Mouse (Mus musculus) heart, adult 18-20 months (tissue): Measurements from ENCODE around the gene Crb2. TPM values are rescaled to one million over a fixed set of nuclear protein-coding genes. Genes with fewer than 3 reads are reported as not detected.

Experiments used
- DNase-seq, 2 experiments: peaks; one replicate each; pipeline ENCODE4 v3.0.0; 2021 to 2022; ENCODE audit warnings: mixed read lengths in 1 of 2
- total RNA-seq, 2 experiments: library from RNA; stranded (reverse); gene quantifications; 2 replicates each; pipeline ENCODE4 v1.2.3; 2021

Crb2 gene
- total RNA-seq, 2 experiments from 2014 or later = 0.57 to 0.75 TPM

DNA sequence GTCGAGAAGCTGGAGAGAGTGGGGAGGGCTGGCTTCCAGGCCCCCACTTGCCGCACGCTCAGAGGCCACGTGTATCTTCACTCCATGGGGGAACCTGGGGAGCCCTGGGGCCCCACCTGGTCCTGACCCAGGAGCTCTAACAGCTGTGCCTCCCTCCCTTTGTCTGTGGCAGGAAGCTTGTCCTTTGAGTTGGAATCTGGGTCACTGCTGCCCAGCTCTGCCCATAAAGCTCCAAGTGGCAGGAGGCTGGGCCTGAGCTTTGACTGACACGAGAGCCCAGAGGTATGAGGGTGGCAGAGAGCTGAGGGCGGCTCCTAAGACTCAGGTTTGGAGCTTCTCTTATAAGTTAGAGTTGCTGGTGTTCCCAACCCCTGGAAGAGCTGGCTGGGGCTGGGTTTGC, 23.1 kb downstream of the Crb2 start:
- peak; percentile 29 to 37 for DNase-seq

DNA sequence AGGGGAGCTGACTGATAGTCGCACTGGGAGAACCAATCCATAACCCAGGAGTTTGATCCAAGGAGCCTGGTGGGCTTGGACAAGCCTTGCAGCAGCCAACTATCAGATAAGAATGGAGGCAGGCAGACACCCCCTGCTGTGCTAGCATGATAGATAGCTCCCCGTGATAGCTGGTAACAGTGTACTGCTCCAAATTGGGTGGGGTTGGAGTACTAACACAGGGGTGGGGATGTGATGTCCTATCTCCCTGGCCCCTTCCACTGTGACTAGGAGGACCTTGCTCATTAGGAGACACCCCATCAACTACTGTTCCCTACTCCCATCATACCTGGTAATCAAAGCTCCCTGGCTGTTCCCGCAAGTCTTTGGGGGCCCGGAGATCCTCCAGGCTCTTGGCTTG, 25.6 kb downstream of the Crb2 start:
- DNase-seq = no peak

- DNase-seq = peak; percentile 59 to 76
Observed at GRCm38 (mm10) chr2:37802610-37803212, 26.7 kb downstream of the Crb2 start.

- peak in 1 of 2 experiments; percentile 21 for DNase-seq
Observed at GRCm38 (mm10) chr2:37811682-37812081, 35.6 kb downstream of the Crb2 start.

DNA sequence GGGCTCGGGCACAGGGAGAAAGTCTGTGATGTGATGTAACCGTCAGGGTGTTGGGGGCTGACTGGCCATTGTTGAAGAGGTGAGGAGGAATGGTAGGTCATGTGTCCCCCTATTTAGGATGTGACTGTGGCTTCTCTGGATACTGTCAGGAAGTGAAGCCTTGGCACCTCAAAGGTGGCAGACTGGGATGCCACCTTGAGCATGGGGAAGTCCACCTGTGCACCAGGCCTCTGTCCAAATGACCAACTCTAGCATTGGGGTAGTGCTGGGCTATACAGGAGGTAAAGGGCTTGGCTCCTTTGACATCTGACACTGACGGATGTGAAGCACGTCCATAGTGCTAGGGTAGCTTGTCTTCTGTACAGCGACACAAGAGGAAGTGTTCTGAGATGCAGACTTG, 36.4 kb downstream of the Crb2 start:
- DNase-seq = no peak

GRCm38 (mm10) chr2:37814820-37815361, 38.8 kb downstream of the Crb2 start:
- no peak for DNase-seq

DNA sequence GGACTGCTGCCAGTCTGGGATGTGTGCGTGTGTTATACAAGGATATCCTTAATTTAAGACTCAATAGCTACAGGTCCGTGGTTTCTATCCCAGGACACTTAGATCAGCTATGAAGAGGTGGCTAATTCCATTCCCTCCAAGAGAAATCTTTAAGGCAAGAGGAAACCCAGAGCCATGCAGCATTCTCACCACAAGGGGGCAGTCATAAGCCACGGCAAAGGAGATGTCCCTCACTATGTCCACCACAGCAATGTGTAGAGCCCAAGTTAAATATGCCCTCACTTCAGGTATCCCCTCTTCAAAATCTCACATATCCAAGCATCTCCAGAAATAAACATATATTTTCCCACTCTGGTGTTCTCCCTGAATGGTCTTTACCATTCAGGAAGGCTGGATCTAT, 39.6 kb downstream of the Crb2 start:
- DNase-seq = peak; percentile 55 to 89

DNA sequence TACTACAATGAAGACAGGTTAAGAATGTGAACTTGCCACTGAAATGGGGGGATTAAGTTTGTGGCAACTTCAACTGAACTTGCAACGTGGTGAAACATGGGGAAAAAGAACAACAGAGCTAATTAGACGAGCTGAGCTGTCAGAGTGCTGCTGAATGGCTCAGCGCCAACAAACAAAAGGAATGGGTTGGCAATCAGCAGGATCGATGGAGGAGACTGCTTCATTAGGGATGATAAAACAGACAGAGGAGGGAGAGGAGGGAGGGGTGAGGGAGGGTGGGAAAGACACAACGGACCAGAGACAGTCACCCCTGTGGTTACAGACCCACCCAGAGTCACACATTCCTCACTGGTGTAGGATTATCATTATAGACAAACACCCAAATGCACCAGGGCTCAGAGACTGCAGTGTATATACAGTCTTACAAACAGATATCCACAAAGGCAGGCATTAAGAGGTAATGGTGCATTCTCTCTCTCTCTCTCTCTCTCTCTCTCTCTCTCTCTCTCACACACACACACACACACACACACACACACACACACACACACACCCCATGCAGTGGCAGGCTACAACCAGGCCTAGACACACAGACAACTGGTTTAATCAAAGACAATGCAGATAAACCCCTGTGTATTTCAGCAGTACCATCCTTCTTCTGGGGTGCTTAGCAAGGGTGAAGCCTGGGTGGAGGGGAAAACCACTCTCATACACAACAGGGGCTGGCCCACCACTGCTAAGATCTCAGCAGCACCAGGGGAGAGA, 42.9 kb downstream of the Crb2 start:
- DNase-seq = no peak

- no peak for DNase-seq
Observed at GRCm38 (mm10) chr2:37819526-37820152, 43.6 kb downstream of the Crb2 start.

GRCm38 (mm10) chr2:37822122-37822521, 46.1 kb downstream of the Crb2 start:
- DNase-seq = no peak

GRCm38 (mm10) chr2:37823826-37824225, 47.8 kb downstream of the Crb2 start:
- DNase-seq = no peak

GRCm38 (mm10) chr2:37829758-37830275, 53.8 kb downstream of the Crb2 start:
- DNase-seq = no peak

DNA sequence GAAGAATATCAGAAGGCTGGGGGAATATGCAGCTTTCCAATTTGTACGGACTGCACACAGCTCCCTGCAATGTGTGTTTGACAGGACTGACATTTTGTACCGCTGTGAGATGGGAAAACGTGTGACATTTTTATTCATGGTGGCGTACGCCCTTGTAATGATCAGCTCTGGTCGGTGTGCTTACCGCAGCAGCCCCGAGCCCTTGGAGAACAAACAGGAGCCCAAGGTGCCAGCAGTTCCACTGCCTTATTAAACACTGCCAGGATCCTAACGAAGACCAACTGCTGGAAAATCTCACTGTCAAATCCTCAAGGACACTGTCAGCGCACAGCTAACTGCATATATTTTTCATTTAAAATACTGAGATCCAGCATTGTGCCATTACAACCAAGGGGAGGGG, 56.2 kb downstream of the Crb2 start:
- no peak for DNase-seq

DNA sequence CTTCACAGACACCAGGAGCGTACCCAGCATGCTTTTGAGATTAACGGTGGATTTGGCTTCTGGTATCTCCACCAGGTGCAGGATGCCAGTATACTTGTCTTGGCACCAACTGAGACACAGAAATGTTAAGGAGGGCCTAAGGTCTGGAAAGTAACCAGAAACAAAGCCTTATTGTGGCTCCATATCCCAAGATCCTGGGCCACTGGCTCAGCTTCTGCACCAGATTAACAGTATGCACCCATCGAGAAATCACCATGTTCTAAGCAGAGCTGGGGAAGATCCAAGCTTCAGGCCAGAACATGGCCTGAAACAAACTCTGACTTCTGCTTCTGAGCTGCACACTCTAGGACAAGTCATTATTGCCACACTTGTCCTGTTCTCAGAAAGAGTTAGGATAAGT, 60.9 kb downstream of the Crb2 start:
- no peak for DNase-seq

DNA sequence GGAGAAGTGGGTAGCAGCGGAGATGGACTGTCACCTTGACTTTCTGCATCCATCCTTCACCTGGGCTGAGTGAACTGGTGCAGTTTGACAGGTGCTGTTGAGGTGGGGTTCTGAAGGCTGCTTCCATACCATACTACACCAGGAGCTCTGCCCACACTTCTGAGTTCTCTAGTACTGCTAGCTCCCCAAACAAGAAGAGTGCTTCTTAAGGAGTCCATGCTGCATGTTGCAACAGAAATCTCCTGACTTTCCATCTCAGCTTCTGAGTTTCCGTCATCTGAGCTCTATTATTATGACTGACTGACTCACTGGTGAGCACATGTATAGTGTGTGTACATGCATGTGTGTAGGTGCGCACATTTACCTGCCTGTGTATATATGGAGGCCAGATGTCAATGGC, 61.5 kb downstream of the Crb2 start:
- no peak for DNase-seq

DNA sequence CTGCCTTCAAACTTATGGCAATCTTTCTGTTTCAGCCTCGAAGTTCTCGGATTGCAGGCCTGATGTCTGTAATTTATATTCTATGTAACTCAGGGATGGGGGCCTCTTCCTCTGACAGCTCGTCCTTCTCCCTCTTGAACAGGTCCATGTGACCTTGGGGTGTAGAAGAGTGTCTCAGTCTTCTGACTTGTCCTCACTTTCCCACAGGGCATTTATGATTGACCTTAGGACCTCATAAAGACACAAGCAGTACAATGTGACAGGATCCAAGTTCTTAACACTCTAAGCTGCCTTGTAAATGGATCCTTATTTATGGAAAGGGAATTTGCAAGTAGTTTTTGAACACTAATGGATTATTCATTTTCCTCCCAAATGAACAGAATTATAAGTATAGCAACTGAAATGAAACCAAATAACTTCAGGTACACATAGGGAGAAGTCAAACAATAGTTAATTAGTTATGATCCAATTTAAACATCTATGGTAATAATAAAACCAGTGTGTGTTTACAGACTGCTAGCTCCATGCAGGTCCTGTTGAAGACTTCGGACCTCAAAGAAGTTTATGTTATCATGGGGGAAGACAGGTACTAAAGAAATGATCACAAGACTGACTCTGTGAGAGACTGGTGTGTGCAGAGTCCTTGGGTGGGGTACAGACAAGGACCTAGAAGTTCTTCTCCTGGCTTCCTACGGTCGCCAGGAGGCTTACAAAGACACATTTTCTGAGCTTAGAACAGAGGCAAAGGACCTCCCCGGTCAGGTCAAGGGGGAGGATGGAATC, 62.3 kb downstream of the Crb2 start:
- no peak for DNase-seq

DNA sequence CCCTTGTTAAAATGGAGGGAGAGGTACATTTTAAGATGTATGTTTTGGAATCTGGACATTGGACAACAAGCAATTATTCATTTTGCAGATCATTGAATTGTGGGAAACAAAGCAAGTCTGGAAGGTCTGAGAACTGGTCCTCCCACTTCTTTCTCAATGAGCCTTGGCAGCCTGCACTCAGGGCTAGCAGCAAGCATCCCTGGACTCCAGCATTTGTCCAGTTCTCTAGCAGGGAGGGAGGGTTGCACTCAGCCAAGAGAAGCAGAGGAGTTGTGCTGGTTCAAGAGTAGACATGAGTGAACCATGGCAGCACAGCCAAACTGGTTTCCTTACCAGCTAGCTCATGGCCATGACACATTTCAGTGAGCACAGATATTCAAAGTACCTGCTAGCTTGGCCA, 63.9 kb downstream of the Crb2 start:
- no peak for DNase-seq

GRCm38 (mm10) chr2:37842151-37842569, 66.1 kb downstream of the Crb2 start:
- DNase-seq = no peak

DNA sequence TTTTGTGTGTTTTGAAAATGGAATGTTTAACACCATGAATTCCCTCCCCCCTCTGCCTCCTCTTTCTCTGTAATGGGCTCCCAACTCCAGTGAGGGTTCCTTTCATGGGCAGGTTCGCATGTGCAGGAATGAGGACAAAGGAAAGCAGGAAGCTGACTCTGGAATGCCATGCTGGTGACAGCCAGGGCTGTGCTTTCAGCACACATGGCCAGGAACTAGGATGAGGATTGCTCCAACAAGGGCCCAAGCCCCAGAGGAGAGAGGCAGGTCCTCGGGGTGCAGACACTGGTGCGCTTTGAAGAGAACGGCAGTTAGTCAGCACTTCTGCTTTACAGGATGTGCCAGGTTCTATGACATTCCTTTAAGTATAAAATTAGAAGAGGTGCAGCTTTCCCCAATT, 66.7 kb downstream of the Crb2 start:
- no peak for DNase-seq
